Mouse (Mus musculus) MEL-GATA-1-ER (cell line): ENCODE results near the gene Blzf1.

Experiments
- DNase-seq: peaks from one replicate; pipeline ENCODE4 v3.0.0-alpha.2; 2012; ENCODE audit warnings: low read depth; ENCODE audit errors: extremely low read depth

Gene Blzf1

DNA sequence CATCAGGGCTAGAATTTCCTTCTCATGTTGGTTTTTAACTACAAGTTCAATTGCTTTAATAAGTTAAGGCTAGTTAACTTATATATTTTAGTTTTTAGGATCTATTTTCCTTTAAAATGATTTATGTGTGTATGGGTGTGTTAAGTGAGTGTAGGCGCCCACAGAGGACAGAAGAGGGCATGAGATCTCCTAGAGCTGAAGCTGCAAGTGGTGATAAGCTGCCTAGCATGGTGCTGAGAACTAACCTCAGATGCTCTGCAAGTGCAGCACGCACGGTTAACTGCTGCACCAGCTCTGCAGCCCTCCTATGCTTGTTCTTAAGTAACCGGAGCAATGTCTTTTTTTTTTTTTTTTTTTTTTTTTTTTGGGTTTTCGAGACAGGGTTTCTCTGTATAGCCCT, 10.8 kb downstream of the Blzf1 start:
- DNase-seq = no peak

DNA sequence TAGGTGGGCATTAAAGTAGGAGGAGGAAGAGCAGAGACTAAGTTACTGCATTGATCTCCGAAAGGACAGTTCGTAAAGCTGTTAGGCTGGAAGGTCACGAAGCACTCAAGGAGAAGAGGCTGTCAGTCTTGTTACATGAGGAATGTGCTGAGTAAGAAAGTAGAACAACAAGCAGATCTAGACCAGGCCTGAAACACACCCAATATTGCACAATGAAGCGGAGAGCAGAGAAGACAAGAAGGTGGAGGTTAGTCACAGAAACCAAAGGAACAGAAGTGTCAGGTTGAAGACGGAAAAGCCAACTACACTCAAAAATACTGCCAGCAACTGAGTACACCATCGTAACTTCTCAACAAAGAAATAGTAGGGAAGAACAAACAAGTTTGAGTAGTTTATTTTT, 13.2 kb downstream of the Blzf1 start:
- DNase-seq = no peak

- DNase-seq = no peak
Measured at GRCm38 (mm10) chr1:164292040-164292439, 15.2 kb downstream of the Blzf1 start.

GRCm38 (mm10) chr1:164287406-164287805, 19.9 kb downstream of the Blzf1 start:
- no peak for DNase-seq

- DNase-seq = no peak
Measured at GRCm38 (mm10) chr1:164284007-164284406, 23.3 kb downstream of the Blzf1 start.

- DNase-seq = no peak
Measured at GRCm38 (mm10) chr1:164279332-164279731, 28.0 kb downstream of the Blzf1 start.

GRCm38 (mm10) chr1:164276552-164276951, 30.7 kb downstream of the Blzf1 start:
- peak; percentile 27 for DNase-seq

GRCm38 (mm10) chr1:164275455-164275954, 31.8 kb downstream of the Blzf1 start, which contains the start of gene Ccdc181:
Gene Ccdc181 (plus strand): TSS chr1:164275585.
- peak; percentile 93 for DNase-seq

GRCm38 (mm10) chr1:164273659-164274058, 33.6 kb downstream of the Blzf1 start:
- DNase-seq = no peak

GRCm38 (mm10) chr1:164270941-164271340, 36.3 kb downstream of the Blzf1 start:
- DNase-seq = no peak

GRCm38 (mm10) chr1:164261553-164261952, 45.7 kb downstream of the Blzf1 start:
- no peak for DNase-seq

DNA sequence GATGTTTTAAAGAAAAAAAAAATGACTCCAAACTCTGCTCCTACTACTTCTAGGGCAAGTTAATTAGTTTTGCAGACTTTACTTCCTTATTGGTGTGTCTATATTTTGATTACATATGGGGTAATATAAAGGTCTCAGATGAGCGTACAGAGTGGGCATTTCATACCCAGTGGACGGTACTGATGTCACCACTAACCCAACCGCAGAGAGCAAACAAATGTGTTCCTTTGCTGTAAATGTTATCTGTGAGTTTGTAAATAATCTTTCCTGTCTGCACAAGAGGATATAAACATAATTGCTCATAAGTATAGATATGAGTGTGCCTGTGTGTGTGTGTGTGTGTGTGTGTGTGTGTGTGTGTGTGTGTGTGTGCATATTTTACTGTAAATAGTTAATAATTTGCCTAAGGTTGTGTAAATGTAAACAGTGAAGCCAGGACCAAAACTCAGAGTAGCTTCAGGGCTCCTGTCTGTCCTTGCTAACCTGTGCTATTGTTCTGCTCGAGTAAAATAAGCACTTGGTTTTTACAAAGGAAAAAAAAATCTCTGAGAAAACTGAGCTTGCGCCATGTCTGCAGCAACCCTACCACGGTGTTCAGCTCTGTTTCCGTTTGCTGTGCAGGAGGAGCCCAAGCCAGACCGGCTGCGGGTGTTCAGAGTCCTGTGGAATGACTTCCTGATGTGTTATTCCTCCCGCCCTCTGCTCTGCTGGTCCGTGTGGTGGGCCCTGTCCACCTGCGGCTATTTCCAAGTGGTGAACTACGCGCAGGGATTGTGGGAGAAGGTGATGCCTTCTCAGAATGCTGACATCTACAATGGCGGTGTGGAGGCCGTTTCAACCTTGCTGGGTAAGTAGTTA, 46.9 kb downstream of the Blzf1 start:
- DNase-seq = no peak

DNA sequence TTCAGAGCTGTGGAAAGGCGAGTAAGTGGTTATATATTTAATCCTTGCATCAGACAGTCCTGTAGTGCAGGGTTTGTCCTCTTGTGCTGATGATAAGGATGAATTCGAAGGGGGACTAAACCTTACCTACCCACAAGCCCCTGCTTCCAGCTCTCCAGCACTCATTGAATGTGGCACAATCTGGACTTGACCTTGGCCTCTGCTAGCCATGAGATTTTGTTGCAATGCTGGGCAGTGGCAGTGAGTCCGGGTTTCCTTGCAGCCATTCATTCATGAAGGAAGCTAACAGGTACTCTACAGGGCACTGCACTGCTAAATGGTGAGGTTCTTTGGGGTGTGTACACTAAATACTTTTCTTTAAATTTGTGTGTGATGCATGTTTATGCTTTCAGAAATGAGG, 52.5 kb downstream of the Blzf1 start:
- no peak for DNase-seq

DNA sequence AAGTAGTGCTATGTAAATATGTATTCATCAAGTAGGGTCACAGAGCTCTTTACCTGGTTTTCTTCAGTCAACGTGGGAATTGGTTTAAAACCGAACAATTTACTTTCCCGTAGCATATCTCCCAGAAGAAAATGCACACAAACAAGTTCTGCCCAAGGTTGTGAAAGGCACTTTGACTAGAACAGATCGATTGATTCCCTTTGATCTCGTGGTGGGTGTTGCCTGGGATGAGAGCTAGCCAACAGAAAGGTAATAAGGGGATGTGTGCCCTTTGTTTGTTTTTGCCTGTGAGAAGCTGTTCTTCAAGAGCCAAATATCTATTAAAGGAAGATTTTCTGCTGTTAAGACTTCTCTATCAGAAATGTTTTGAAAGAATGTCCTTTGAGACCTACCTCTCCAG, 54.7 kb downstream of the Blzf1 start:
- no peak for DNase-seq

DNA sequence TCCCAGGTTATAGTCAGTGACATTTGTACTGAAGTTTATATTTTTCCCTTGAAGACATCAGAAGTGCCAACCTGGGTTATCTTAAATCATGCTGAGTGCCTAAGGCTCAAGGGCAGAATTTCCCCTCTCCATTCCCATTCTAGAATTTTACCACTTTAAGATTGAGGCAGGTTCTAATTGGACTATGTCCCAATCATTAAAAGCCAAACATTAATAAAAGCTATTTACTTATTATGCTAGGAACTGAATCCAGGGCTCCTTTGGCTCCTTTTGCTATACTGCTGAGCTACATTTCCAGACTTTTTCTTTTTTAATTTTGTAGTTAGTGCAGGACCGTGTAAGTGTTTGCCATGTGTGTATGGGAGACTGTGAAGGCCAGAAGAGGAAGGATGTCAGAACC, 55.9 kb downstream of the Blzf1 start:
- no peak for DNase-seq

DNA sequence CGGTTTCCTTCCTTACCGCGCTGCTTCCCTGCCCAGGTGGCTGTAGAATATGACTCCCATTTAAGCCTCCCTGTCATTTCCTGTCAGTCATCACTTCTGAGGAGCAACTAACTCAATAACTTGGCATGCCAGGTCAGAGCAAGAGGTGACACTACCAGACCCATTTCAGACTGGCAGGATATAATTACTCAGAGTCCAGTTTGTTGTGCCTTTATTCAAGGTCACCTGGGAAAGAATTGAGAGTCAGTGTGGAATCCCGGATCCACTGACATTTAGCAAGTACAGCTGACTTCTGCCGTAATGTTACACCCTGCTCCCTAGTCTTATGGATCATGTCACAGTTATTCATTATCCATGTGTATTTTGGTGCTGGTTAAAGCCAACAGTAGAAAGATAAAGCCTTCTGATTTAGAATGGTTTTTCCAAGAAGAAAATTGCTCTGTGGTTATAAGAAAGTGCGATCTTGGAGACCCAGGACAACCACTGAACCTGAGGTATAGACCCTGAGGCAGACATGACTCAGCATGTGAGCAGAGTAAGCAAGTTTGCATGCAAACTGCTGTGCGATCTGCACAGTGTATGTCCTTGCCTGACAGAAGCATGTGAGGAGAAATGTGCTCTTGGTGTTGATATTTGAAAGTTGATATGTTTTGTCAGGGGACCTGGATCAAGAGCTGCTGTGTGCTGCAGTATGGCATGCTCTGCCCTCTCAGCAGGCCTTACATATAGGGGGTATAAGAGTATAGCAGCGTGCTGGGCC, 56.7 kb downstream of the Blzf1 start:
- DNase-seq = peak; percentile 39

GRCm38 (mm10) chr1:164249332-164249711, 58.0 kb downstream of the Blzf1 start:
- peak; percentile 16 for DNase-seq

GRCm38 (mm10) chr1:164248465-164249331, 58.6 kb downstream of the Blzf1 start, which contains the start of gene Slc19a2:
Gene Slc19a2 (plus strand): TSS chr1:164249046.
- peak; percentile 88 for DNase-seq

DNA sequence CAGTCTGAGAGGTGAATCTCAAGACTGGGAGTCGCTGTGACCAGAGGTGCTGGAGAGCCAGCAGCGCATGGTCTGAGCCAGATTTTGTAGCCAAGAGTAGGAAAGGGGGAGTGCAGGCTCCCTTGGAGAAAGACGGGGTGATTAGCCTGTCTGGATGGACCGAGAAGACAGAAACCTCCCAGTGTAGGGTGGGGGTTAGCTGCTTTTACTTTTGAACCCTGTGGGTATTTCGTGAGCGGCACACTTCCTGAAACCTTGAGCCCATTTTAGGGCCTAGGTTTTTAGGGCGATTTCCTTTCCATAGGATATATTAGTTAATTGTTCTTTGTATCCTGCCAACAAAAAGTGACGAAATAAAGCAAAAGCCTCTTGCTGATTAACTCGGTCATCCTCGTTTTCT, 59.3 kb downstream of the Blzf1 start:
- DNase-seq = peak; percentile 9

- DNase-seq = peak; percentile 7
Measured at GRCm38 (mm10) chr1:164247442-164247841, 59.8 kb downstream of the Blzf1 start.

- no peak for DNase-seq
Measured at GRCm38 (mm10) chr1:164242809-164243208, 64.5 kb downstream of the Blzf1 start.
